Mouse (Mus musculus) neural tube, embryonic 13.5 days (tissue): ENCODE data around the gene Lamb3. TPM values are rescaled to one million over a fixed set of nuclear protein-coding genes. Genes with fewer than 3 reads are reported as not detected.

Source experiments
- ATAC-seq: fragments of 200-750 bp; cut with Nextera tagmentation; 2 replicates; pipeline ENCODE4 v1.8.0; 2017; ENCODE audit warnings: low read depth, mild to moderate bottlenecking, moderate TSS enrichment, moderate library complexity
- H3K27ac ChIP-seq: fragments of 300-500 bp; sonication (generic); replicated peaks from 2 replicates; pipeline ENCODE4 v1.5.1; 2015; ENCODE audit warnings: moderate library complexity, mild to moderate bottlenecking, inconsistent platforms
- H3K27me3 ChIP-seq: fragments of 300-500 bp; sonication (generic); 2 replicates; pipeline ENCODE4 v1.6.1; 2015; ENCODE audit warnings: mild to moderate bottlenecking, inconsistent platforms
- H3K36me3 ChIP-seq: fragments of 300-500 bp; sonication (generic); 2 replicates; pipeline ENCODE4 v1.6.1; 2015; ENCODE audit warnings: mild to moderate bottlenecking, inconsistent platforms
- H3K4me1 ChIP-seq: fragments of 300-500 bp; sonication (generic); replicated peaks from 2 replicates; pipeline ENCODE4 v1.6.1; 2015; ENCODE audit warnings: inconsistent platforms
- H3K4me2 ChIP-seq: fragments of 300-500 bp; sonication (generic); 2 replicates; pipeline ENCODE4 v1.6.1; 2015; ENCODE audit warnings: inconsistent platforms, mild to moderate bottlenecking, moderate library complexity
- H3K4me3 ChIP-seq: fragments of 300-500 bp; sonication (generic); 2 replicates; pipeline ENCODE4 v1.5.1; 2015; ENCODE audit warnings: mild to moderate bottlenecking, inconsistent platforms
- H3K9ac ChIP-seq: fragments of 300-500 bp; sonication (generic); 2 replicates; pipeline ENCODE4 v1.6.1; 2015; ENCODE audit warnings: moderate library complexity, mild to moderate bottlenecking, inconsistent platforms
- H3K9me3 ChIP-seq: fragments of 300-500 bp; sonication (generic); 2 replicates; pipeline ENCODE4 v1.6.1; 2016; ENCODE audit warnings: inconsistent platforms
- WGBS: fragments of 180-500 bp; shearing (Covaris S2); methylation state at CpG from one replicate; pipeline ENCODE4 v1.1.7; 2015; 5-methylcytosine and 5-hydroxymethylcytosine counted together
- polyA plus RNA-seq: library from polyadenylated mRNA; unstranded; fragments of >200 nt; fragmentation: Nextera tagmentation; extraction: Ambion mirVana; gene quantifications from 2 replicates; pipeline ENCODE4 v1.2.1, GENCODE M21; 2015

Gene Lamb3
- polyA plus RNA-seq, 1 experiment from 2014 or later = 0.74 TPM

DNA sequence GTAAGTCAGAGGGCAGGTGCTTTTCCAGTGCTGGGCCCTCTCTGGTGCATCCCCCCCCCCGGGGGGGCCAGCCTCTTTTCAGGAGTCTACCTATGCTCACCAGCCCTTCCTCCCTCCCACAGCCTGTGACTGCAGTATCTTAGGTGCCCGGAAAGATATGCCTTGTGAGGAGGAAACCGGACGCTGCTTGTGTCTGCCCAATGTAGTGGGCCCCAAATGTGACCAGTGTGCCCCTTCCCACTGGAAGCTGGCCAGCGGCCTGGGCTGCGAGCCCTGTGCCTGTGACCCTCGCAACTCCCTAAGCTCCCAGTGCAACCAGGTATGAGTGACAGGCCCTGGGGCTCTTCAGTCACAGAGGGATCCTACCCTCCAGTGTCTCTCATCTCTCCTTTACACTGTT lies 123.1 kb downstream of the Lamb3 start:
- no peak overlapping the region for H3K27ac ChIP-seq
- no peaks in the 10 kb centered on the region for H3K27me3 ChIP-seq
- H3K4me3 ChIP-seq = no peak overlapping the region
- no peak overlapping the region for H3K4me2 ChIP-seq
- 0 out of 2 replicates have a peak, but pooled peaks have one; percentile 1 for ATAC-seq
- no peaks in the 10 kb centered on the region for H3K36me3 ChIP-seq
- WGBS = 87% methylated on average over 7 of the region's 7 CpGs
- H3K9me3 ChIP-seq = no peaks in the 10 kb centered on the region
- H3K4me1 ChIP-seq = peaks cover 26% of the 10 kb centered on the region
- no peak overlapping the region for H3K9ac ChIP-seq

DNA sequence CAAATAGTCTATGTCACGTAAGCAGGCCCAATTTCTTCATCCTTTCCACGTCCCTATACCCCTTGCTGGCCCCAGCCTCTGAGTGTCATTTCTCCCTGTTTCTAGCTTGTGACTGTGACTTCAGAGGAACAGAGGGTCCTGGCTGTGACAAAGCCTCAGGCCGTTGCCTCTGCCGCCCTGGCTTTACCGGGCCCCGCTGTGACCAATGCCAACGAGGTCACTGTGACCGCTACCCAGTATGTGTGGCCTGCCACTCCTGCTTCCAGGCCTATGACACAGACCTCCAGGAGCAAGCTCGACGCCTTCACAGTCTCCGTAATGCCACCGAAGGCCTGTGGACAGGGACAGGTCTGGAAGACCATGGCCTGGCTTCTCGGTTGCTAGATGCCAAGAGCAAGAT lies 124.5 kb downstream of the Lamb3 start:
- Histone ChIP-seq H3K4me1 (peaks cover 22% of the 10 kb centered on the region), H3K4me2 (no peak overlapping the region), H3K27me3 (no peaks in the 10 kb centered on the region), H3K36me3 (no peaks in the 10 kb centered on the region), H3K9me3 (no peaks in the 10 kb centered on the region), H3K9ac (no peak overlapping the region), H3K4me3 (no peak overlapping the region), H3K27ac (no peak overlapping the region)
- no peak for ATAC-seq
- WGBS = 88% methylated on average over 13 of the region's 13 CpGs

DNA sequence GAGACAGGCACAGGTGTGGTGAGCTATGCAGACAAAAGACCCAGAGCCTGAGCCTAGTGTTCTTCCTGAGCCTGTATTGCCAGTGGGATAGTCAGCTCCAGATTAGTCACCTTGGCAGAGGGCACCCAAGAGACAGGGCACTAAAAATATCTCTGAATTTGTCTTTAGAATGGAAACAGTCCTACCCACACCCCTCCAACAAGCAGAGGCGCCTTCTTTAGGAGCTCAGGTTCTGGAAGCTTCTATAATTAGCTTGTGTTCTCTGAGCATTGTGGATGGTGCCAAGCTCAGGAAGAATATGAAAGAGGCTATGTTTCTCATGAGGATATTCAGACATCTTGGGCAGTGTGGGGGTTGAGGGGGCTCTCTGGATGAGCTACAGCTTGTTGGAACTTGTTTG lies 125.2 kb downstream of the Lamb3 start:
- no peaks in the 10 kb centered on the region for H3K9me3 ChIP-seq
- H3K4me2 ChIP-seq = no peak overlapping the region
- peaks cover 17% of the 10 kb centered on the region for H3K4me1 ChIP-seq
- H3K27ac ChIP-seq = no peak overlapping the region
- H3K36me3 ChIP-seq = no peaks in the 10 kb centered on the region
- ATAC-seq = no peak
- H3K9ac ChIP-seq = no peak overlapping the region
- WGBS = 80% methylated on average over 1 of the region's 1 CpGs
- H3K27me3 ChIP-seq = no peaks in the 10 kb centered on the region
- no peak overlapping the region for H3K4me3 ChIP-seq

GRCm38 (mm10) chr1:193333776-193334175 lies 126.3 kb downstream of the Lamb3 start:
- WGBS = 84% methylated on average over 3 of the region's 3 CpGs
- H3K27me3 ChIP-seq = no peaks in the 10 kb centered on the region
- no peak overlapping the region for H3K27ac ChIP-seq
- no peak overlapping the region for H3K4me2 ChIP-seq
- H3K36me3 ChIP-seq = no peaks in the 10 kb centered on the region
- no peak overlapping the region for H3K9ac ChIP-seq
- no peak for ATAC-seq
- peaks cover 26% of the 10 kb centered on the region for H3K4me1 ChIP-seq
- H3K9me3 ChIP-seq = no peaks in the 10 kb centered on the region
- H3K4me3 ChIP-seq = no peak overlapping the region

GRCm38 (mm10) chr1:193334546-193334945 lies 127.0 kb downstream of the Lamb3 start:
- Histone ChIP-seq H3K27me3 (no peaks in the 10 kb centered on the region), H3K9me3 (no peaks in the 10 kb centered on the region), H3K27ac (no peak overlapping the region), H3K9ac (no peak overlapping the region), H3K4me1 (peaks cover 27% of the 10 kb centered on the region), H3K4me2 (no peak overlapping the region), H3K36me3 (no peaks in the 10 kb centered on the region), H3K4me3 (no peak overlapping the region)
- 73% methylated on average over 6 of the region's 6 CpGs for WGBS
- no peak for ATAC-seq

GRCm38 (mm10) chr1:193336122-193337017 lies 128.9 kb downstream of the Lamb3 start:
- Histone ChIP-seq H3K27ac (no peak overlapping the region), H3K36me3 (no peaks in the 10 kb centered on the region), H3K9me3 (no peaks in the 10 kb centered on the region), H3K4me2 (no peak overlapping the region), H3K9ac (no peak overlapping the region), H3K4me3 (no peak overlapping the region), H3K4me1 (peaks cover 21% of the 10 kb centered on the region), H3K27me3 (no peaks in the 10 kb centered on the region)
- 81% methylated on average over 7 of the region's 7 CpGs for WGBS
- ATAC-seq = no peak

GRCm38 (mm10) chr1:193337018-193337321 lies 129.5 kb downstream of the Lamb3 start:
- Histone ChIP-seq H3K27ac (no peak overlapping the region), H3K9me3 (no peaks in the 10 kb centered on the region), H3K9ac (no peak overlapping the region), H3K4me3 (no peak overlapping the region), H3K4me1 (peaks cover 21% of the 10 kb centered on the region), H3K27me3 (no peaks in the 10 kb centered on the region), H3K4me2 (no peak overlapping the region), H3K36me3 (no peaks in the 10 kb centered on the region)
- ATAC-seq = no peak
- WGBS = 84% methylated on average over 9 of the region's 9 CpGs

DNA sequence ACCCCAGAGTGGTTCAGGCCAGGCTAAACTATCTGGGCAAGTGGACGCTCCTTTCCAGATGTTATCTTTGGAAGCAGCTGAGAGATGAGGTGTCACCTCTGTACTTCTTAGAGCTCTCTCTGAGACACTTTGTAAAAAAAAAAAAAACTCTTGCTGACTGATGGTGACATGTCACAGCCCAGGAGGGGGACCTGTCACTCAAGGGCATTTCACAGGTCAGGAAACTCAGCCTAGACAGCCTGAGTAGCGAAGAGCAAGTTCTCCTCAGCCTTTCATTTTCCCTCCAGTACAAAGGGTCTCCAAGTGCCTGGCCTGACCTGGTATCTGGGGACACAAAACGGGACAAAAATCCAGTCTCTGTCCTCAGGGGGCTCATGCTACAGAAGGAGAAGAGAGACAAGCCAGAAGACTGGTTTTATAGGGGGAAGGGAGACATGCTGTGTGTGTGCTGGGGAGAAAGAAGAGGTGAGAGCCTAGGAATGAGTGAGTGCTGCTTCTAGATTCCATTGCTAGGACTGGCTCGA lies 130.3 kb downstream of the Lamb3 start:
- Histone ChIP-seq H3K27ac (peak overlapping the region; percentile 39; the same call in 1 of the 2 replicates), H3K36me3 (no peaks in the 10 kb centered on the region), H3K9me3 (no peaks in the 10 kb centered on the region), H3K4me2 (no peak overlapping the region), H3K9ac (no peak overlapping the region), H3K4me3 (no peak overlapping the region), H3K4me1 (peaks cover 21% of the 10 kb centered on the region), H3K27me3 (no peaks in the 10 kb centered on the region)
- ATAC-seq = no peak
- 64% methylated on average over 4 of the region's 4 CpGs for WGBS

GRCm38 (mm10) chr1:193338363-193338995 lies 131.0 kb downstream of the Lamb3 start:
- 87% methylated on average over 9 of the region's 9 CpGs for WGBS
- H3K27ac ChIP-seq = peak overlapping the region; percentile 39
- H3K4me1 ChIP-seq = peaks cover 21% of the 10 kb centered on the region
- no peaks in the 10 kb centered on the region for H3K27me3 ChIP-seq
- H3K9ac ChIP-seq = peak overlapping the region; percentile 31; the same call in 1 of the 2 replicates
- no peaks in the 10 kb centered on the region for H3K9me3 ChIP-seq
- H3K4me2 ChIP-seq = no peak overlapping the region
- H3K36me3 ChIP-seq = no peaks in the 10 kb centered on the region
- ATAC-seq = 0 out of 2 replicates have a peak, but pooled peaks have one; percentile 13
- no peak overlapping the region for H3K4me3 ChIP-seq

DNA sequence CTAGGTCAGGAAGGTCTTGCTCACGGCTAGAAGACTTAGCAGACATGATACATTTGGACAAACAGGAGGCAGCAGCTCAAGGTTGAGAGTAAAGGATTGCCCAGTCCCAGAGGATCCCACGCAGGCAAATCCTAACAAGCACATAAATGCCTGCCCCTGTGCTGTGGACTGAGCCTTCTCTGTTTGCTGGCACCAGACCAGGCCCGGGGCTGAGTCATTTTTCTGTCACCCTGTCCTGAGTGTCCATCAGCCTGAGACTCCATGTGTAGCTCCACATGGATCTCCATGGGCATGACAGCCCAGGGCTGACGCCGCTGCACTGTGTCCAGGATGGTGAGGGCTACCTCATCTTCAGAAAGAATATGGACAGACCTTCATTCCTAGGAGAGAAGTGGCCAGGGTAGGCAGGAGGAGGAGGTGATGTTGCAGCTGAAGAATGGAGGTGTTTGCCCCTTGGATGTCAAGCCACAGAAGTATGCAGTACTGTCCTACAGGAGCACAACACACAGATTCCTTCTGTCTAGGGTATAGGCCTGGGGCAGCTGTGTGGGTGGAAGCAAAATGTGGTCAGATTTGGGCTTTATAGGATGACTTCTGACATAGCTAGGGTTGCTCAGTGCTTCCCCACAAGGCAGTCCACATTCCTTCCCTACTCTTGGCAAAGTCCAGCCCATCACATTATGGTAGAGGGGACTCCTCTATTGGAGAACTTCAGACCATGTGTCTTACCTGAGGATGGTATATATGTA lies 134.9 kb downstream of the Lamb3 start:
- H3K4me2 ChIP-seq = no peak overlapping the region
- no peaks in the 10 kb centered on the region for H3K9me3 ChIP-seq
- 91% methylated on average over 5 of the region's 5 CpGs for WGBS
- peaks cover 10% of the 10 kb centered on the region; the same call in 1 of the 2 replicates for H3K4me1 ChIP-seq
- H3K4me3 ChIP-seq = no peak overlapping the region
- H3K9ac ChIP-seq = no peak overlapping the region
- no peak for ATAC-seq
- H3K36me3 ChIP-seq = peaks cover 9% of the 10 kb centered on the region; the same call in 1 of the 2 replicates
- H3K27me3 ChIP-seq = no peaks in the 10 kb centered on the region
- no peak overlapping the region for H3K27ac ChIP-seq

DNA sequence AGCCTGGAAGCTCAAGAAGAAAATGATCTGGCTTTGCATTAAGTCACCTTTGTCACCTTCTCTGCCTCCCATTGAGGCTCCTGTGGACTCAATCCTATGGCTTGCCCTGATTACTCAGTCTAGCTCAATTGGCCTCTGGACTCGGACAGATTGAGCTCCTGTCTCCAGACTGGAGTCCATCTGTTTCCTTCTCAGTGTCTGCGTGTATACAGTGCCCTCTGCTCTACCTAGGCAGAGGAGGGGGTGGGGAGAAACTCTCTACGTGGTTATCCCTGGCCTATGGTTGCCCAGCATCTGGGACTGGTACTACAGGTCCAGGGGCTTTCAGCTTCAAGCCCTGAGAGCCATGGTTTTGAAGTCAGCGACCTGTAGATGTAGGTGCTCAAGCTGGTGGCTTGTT lies 136.4 kb downstream of the Lamb3 start:
- 76% methylated on average over 4 of the region's 4 CpGs for WGBS
- Histone ChIP-seq H3K4me1 (no peaks in the 10 kb centered on the region), H3K27me3 (no peaks in the 10 kb centered on the region), H3K4me3 (no peak overlapping the region), H3K9me3 (no peaks in the 10 kb centered on the region), H3K36me3 (peaks cover 21% of the 10 kb centered on the region), H3K27ac (no peak overlapping the region), H3K4me2 (no peak overlapping the region), H3K9ac (no peak overlapping the region)
- ATAC-seq = no peak

DNA sequence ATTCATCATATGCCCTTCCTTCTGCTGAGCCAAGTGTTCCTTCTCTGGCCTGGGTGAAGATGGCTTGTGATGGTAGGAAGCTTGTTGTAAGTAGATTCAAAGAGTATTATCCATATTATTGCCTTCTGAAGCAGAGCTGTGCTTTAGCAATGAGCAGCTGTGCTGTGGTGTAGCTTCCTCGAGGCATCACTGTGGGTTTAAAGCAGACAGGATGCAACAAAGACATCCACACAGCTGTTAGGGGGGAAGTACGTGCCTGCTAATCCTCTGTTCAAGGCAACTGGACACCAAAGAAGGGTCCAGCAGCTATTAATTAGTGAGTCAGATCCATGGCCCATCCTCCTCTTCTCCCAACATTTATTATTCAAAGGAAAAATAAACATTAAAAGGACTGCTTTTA lies 137.5 kb downstream of the Lamb3 start:
- no peaks in the 10 kb centered on the region for H3K4me1 ChIP-seq
- peaks cover 31% of the 10 kb centered on the region for H3K36me3 ChIP-seq
- WGBS = 30% methylated on average over 2 of the region's 2 CpGs
- no peak overlapping the region for H3K27ac ChIP-seq
- H3K9ac ChIP-seq = no peak overlapping the region
- ATAC-seq = no peak
- H3K4me2 ChIP-seq = no peak overlapping the region
- H3K4me3 ChIP-seq = no peak overlapping the region
- no peaks in the 10 kb centered on the region for H3K27me3 ChIP-seq
- H3K9me3 ChIP-seq = no peaks in the 10 kb centered on the region
